Mouse (Mus musculus): ENCODE data around the gene Synj1.

The Synj1 gene

GRCm38 (mm10) chr16:90950354-90950963 is 60.6 kb downstream of the Synj1 start:
- no peak for DNase-seq (ENCODE audit: low read depth, low spot score)

DNA sequence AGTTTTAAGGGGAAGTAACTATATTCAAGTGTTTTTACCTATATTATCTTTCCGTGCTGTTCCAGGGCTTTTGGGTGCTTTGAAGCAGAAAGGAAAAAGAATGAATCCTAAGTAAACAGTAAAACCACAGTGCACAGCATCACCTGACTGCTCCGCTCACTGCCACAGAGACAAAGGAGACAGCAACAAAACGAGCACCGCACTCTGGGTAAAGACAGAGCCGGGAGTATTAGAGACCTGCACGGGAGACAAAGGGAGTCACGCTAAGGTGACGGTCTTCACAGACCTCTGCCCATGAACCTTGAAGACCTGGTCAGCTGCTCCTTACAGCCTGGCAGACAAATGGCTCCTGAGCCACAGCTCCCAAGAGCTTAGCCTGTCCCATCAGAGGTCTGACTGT is 64.1 kb downstream of the Synj1 start:
- no peak for DNase-seq (ENCODE audit: low read depth, low spot score)

DNA sequence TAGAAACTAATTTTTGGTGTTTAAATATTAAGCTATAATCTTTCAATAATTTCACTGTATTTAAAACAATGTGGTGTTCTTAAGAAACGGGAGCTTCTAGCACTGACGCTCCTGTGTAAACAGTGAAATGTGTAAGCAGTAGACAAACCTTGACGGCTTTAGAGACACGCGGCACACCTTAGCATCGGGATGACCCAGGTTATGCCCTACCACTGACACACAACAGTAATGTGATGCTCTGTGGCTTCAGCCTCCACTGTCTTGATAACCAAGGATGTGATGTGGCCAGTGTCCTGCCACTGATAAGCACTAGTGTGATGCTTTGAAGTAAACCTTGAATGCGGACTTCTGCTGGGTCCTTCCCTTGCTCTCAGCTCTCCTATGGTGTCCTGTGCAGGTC is 69.9 kb downstream of the Synj1 start:
- DNase-seq (ENCODE audit: low read depth, low spot score): no peak

GRCm38 (mm10) chr16:90934687-90935328 is 76.3 kb downstream of the Synj1 start, which contains the start of gene Cfap298:
Cfap298 (minus strand) TSS chr16:90935114.
- peak; percentile 89 for DNase-seq (ENCODE audit: low read depth, low spot score)

GRCm38 (mm10) chr16:90934193-90934686 is 76.9 kb downstream of the Synj1 start:
- peak; percentile 30 for DNase-seq (ENCODE audit: low read depth, low spot score)

DNA sequence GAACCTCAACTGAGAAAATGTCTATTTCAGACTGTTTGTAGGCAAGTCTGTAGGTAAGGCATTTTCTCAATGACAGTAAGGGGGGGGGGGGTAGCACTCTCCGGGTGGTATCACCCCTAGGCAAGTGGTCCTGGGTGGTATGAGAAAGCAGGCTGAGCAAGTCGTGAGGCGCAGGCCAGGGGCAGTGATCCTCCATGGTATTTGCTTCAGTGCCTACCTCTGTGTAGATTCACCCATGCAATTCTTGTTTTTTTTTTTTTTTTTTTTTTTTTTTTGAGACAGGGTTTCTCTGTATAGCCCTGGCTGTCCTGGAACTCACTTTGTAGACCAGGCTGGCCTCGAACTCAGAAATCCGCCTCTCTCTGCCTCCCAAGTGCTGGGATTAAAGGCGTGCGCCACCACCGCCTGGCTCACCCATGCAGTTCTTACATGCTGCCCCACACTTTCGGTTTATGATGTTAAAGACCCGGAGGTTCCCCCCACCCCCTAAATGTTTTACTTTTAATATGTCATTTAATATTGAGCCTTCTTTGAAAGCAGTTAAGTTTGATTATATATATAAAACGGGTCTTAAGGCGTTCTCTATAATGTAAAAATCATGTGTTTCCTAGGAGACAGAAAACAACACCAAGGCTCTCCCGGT is 77.5 kb downstream of the Synj1 start:
- no peak for DNase-seq (ENCODE audit: low read depth, low spot score)

DNA sequence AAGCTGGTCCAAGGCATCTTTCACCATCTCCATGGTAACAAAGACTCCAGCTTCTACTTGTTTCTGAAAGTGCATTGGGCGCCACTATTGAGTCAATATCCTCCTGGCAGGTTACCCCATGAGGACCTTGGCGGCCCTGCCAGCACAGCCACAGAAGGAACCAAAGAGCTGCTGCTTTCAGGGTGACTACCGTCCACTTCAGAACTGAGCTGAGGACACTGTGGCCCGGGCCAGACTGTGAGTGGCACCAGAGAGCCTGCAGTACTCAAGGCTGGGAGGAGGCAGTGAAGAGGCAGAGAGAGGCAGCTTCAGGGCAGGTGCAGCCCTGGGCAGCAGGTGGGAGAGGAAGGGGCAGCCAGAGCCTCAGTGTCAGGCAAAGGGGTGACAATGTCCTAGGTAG is 83.7 kb downstream of the Synj1 start:
- DNase-seq (ENCODE audit: low read depth, low spot score): no peak

DNA sequence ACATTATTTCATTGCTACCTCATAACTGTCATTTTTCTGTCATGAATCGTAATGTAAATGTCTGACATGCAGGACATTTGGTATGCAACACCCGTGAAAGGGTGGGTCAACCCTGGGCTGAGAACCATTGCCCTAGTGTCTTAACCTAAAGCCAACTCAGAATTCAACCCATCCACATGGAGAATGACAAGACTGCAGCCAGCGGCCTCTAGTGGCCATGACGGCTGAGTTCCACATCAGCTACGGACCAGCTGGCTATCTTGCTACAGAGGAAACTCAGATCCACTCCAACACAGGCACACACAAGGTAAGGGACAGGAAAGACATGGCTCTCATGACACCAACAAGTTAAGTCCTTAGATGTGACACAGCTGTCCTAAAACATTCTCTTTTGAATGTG is 85.6 kb downstream of the Synj1 start:
- no peak for DNase-seq (ENCODE audit: low read depth, low spot score)

DNA sequence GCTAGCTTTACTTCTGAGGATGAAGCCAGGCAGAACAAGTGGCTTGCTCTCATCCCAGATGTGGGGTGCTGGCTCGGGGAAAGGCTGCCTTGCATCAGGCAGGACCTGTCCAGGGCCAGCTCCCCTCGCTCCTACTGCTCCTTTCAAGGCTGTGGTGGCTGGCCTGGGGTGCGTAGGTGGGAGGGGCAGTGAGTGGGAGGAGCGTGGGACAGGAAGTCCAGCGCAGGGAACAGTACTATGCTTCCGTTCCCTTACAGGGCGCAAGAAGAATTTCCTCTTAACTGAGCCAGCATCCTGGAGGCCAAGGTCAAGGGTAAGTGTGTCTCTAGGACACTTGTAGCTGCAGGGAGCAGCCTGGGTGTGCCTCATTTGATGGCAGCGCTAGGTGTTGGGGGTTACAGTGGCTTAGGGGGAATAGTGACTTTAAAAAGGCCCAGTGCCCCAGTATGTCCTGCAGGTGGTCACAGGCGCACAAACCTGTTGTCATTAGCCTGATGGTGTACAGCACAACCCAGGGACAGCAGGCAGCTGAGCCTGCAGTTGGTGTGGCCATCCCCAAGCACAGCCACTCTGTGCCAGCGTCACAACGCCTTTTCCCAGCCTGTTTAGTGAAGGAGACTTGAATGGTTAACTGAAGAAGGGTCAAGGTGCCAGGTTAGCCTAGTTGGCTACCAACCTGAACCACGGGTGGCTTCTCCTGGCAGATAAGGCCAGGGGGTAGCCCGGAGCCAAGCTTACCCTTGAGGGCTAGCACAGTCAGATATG is 86.3 kb downstream of the Synj1 start:
- no peak for DNase-seq (ENCODE audit: low read depth, low spot score)

DNA sequence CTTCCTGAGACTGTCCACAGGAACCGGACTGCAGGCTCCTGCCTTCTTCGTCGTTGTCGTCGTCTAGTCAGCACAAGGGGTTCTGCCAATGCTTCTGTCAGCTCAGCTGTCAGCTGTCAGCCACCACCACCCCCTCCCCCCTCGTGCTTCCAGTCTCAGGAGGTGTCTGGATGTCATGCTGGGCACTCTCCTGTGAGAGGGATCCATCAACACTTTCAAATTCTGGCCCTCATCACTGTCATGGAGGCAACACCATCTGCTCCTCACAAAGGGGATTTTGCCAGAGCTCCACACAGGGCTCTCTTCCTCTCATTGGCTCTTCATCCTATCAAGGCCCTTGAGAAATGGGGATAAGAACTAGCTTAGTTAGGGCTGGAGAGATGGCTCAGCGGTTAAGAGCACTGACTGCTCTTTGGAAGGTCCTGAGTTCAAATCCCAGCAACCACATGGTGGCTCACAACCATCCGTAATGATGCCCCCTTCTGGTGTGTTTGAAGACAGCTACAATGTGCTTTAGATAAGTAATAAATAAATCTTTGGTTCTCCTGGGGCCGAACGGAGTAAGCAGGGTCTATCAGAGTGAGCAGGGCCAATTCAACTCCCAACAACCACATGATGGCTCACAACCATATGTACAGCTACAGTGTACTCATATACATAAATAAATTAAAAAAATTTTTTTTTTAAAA is 89.5 kb downstream of the Synj1 start:
- DNase-seq (ENCODE audit: low read depth, low spot score): no peak

DNA sequence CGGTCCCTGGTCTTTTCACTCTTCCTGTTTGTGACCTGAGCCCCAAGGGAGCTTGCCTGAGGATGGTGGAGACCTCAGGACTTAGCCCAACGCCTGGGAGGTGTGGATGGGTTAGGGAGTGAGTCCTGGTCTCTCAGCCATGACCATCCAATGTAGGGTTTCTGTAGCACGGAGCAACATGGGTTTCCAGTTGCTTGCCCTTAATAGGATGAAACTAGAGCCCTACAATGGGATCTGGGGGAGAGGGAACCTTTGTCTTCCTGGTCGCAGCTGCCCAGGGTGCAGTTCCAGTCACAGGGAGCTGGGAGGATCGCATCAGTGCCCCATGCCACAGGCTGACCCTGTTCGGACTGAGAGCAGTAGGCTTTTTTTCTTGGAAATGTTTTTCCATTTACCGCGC is 94.0 kb downstream of the Synj1 start:
- DNase-seq (ENCODE audit: low read depth, low spot score): no peak

DNA sequence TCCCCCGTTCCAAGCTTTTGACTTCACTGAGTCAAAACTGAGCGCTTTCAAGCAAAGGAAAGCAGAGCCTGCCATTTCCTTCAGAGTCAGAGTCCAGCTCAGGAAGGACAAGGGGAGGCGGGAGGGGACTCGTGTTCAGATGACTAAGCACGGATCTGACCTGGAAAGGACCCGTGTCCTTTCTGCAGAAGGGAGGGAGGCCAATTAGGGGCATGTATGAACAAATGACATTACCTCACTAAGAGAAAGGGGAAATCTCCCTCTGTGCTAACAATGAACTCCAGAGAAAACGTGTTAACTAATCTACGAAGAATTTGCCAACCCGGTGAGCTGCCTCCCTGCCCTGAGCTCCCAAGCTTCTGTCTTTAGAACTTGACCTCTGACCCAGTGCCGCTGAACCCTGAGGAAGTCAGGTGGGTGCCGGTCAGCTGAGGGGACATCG is 95.0 kb downstream of the Synj1 start:
- DNase-seq (ENCODE audit: low read depth, low spot score): no peak

DNA sequence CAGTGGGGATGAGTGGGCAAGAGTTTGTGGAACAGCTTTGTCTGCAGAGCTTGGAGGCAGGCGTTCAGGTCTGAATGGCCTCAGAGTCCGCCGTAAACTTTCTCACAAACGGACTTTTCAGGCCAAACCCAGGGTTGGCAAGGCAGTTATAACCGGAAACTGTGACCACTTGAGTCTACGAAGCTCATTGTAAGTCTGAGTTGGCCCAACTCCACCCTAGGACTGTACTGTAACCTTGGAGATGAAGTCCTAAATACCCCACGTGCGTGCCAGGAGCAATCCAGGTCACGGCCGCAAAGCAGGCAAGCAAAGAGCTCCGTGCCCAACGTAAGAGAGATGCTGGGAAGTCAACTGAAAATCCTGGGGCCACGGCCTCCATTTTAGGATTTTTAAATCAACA is 99.3 kb downstream of the Synj1 start:
- DNase-seq (ENCODE audit: low read depth, low spot score): no peak

- DNase-seq (ENCODE audit: low read depth, low spot score): no peak
Observed at GRCm38 (mm10) chr16:90910855-90911533, 100.1 kb downstream of the Synj1 start.

GRCm38 (mm10) chr16:90907250-90907649 is 103.9 kb downstream of the Synj1 start:
- DNase-seq (ENCODE audit: low read depth, low spot score): no peak

DNA sequence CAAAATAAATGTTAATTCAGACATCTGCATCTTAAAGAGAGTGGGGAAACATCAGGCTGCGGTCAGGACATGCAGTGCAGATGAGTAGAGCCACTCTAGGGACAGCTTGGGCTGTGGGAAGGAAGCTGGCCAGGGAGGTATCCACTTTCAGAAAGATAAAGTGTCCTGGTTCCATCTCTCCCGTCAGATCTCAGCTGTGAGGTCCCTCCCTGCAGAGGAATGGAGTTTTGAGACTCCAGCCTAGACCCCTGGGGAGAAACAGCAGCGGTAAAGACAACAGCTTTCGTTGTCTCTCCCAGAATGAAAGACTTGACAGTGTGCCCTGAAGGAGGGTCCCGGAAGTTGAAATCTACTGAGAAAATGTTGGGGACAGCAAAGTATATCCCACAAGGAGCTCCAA is 107.8 kb downstream of the Synj1 start:
- no peak for DNase-seq (ENCODE audit: low read depth, low spot score)

DNA sequence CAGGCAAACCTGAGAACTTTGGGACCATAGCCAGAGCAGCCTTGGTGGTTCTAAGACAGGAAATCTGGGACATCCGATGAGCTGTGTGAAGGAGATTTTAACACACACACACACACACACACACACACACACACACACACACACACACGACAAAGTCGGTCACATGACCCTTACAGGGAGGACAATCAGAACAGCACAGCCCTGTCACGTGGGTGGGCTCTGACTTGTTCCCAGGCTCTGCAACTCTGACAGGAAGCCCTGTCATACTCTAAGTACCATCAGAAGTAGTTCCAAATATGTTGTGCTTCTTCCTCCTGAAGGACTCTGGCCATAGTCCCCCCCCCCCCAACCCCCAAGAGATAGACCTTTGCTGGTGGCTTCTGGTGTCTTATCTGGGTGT is 109.7 kb downstream of the Synj1 start:
- no peak for DNase-seq (ENCODE audit: low read depth, low spot score)

DNA sequence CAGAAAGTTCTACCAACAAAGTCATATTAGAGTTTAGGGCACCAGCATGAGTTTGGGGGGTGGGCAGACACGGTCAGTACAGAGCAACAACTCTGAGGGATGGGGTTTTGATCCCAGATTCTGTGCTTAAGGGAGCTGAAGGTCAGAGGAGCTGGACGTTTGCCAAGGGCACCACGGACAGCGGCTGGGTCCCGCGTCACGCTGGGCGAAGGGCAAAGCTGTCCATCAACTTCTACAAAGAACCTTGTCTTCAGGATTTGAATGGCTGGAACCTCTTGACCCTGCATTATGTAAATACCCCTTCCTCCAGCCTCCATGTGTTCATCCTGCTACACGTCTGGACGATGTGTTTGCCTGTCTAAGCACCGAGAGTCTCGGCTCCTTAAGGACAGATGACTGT is 111.6 kb downstream of the Synj1 start:
- no peak for DNase-seq (ENCODE audit: low read depth, low spot score)

DNA sequence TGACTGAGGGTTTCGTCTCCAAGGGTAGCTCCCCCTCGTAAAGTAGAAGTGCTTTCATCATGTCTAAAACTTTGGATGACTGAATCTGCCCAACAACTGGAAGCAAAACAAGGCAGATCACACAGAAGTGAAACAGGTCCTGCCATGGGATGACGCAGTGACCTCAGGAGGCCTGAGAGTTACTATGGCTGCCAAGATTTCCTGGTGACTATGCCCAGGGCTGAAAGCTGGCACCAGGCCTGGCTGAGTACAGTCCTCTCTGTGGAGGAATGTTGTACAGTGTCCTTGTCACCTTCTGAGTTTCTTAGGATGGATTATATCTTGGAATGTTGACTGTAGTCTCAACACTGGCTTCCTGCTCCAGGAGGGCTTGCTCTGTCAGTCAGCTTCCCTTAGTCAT is 113.5 kb downstream of the Synj1 start:
- no peak for DNase-seq (ENCODE audit: low read depth, low spot score)

GRCm38 (mm10) chr16:90893792-90894191 is 117.3 kb downstream of the Synj1 start:
- no peak for DNase-seq (ENCODE audit: low read depth, low spot score)

DNA sequence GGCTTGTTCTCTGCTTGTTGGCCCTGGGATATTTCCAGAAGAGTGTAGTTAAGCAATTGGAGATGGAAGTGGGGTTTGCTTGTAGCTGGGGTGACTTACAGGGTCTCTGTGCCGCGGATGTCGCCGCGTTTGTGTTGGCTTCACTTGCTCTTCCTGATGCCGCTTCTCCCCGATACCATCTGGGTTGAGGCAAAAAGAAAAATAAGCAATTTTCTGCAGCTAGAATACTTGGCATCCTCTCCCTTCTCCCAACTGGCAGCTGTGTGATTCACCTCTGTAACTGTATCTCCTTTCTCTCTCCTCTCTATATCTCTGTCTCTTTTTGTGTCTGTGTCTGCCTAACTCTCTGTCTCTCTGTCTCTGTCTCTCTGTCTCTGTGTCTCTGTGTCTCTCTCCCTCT is 118.1 kb downstream of the Synj1 start:
- no peak for DNase-seq (ENCODE audit: low read depth, low spot score)
